Mouse (Mus musculus) heart, adult 2 months (tissue): ENCODE data around the gene Fgf8.

Source experiments
- CTCF ChIP-seq: fragments of 200-600 bp; IDR thresholded peaks from 2 replicates; pipeline ENCODE4 v1.8.1; 2022; ENCODE audit warnings: antibody characterized with exemption, mild to moderate bottlenecking, moderate library complexity
- EP300 ChIP-seq: fragments of 200-500 bp; IDR thresholded peaks from 2 replicates; pipeline ENCODE4 v1.6.1; 2011; ENCODE audit warnings: low read depth, low read length, control low read depth; ENCODE audit not compliant: insufficient read depth
- POLR2A ChIP-seq: fragments of 200-500 bp; IDR thresholded peaks from 2 replicates; pipeline ENCODE4 v1.6.1; 2011; ENCODE audit warnings: mild to moderate bottlenecking, low read depth, low read length, control low read depth; ENCODE audit not compliant: insufficient read depth

- TF ChIP-seq CTCF (no peak), POLR2A (no peak), EP300 (no peak)
These were observed 49.7 kb upstream of the Fgf8 start for GRCm38 (mm10) chr19:45792404-45792803.
